Mouse (Mus musculus): Measurements from ENCODE around the gene Ezr. TPM values are rescaled to one million over a fixed set of nuclear protein-coding genes. Genes with fewer than 3 reads are reported as not detected.

The Ezr gene
- total RNA-seq, 2 experiments from 2014 or later: 9.4 to 64.2 TPM

GRCm38 (mm10) chr17:6772490-6772773 lies 10.2 kb downstream of the Ezr start:
- no peak for ATAC-seq (replicated peaks; ENCODE audit: low FRiP score, poor library complexity, severe bottlenecking)

GRCm38 (mm10) chr17:6771661-6772489 lies 10.7 kb downstream of the Ezr start:
- no peak for ATAC-seq (replicated peaks; ENCODE audit: low FRiP score, poor library complexity, severe bottlenecking)

GRCm38 (mm10) chr17:6769602-6770001 lies 13.0 kb downstream of the Ezr start:
- ATAC-seq (replicated peaks; ENCODE audit: low FRiP score, poor library complexity, severe bottlenecking): no peak

GRCm38 (mm10) chr17:6768301-6768788 lies 14.2 kb downstream of the Ezr start:
- no peak for ATAC-seq (replicated peaks; ENCODE audit: low FRiP score, poor library complexity, severe bottlenecking)

GRCm38 (mm10) chr17:6767771-6768170 lies 14.8 kb downstream of the Ezr start:
- ATAC-seq (replicated peaks; ENCODE audit: low FRiP score, poor library complexity, severe bottlenecking): no peak

GRCm38 (mm10) chr17:6766823-6767222 lies 15.8 kb downstream of the Ezr start:
- ATAC-seq (replicated peaks; ENCODE audit: low FRiP score, poor library complexity, severe bottlenecking): no peak

GRCm38 (mm10) chr17:6765886-6766285 lies 16.7 kb downstream of the Ezr start:
- ATAC-seq (replicated peaks; ENCODE audit: low FRiP score, poor library complexity, severe bottlenecking): no peak

GRCm38 (mm10) chr17:6764730-6765129 lies 17.9 kb downstream of the Ezr start:
- no peak for ATAC-seq (replicated peaks; ENCODE audit: low FRiP score, poor library complexity, severe bottlenecking)

GRCm38 (mm10) chr17:6764227-6764593 lies 18.4 kb downstream of the Ezr start:
- no peak for ATAC-seq (replicated peaks; ENCODE audit: low FRiP score, poor library complexity, severe bottlenecking)

- ATAC-seq (replicated peaks; ENCODE audit: low FRiP score, poor library complexity, severe bottlenecking): no peak
Observed at GRCm38 (mm10) chr17:6763513-6764226, 18.9 kb downstream of the Ezr start.

GRCm38 (mm10) chr17:6759717-6760292 lies 22.8 kb downstream of the Ezr start:
- ATAC-seq (replicated peaks; ENCODE audit: low FRiP score, poor library complexity, severe bottlenecking): no peak

- ATAC-seq (replicated peaks; ENCODE audit: low FRiP score, poor library complexity, severe bottlenecking): no peak
Observed at GRCm38 (mm10) chr17:6758845-6759244, 23.7 kb downstream of the Ezr start.

GRCm38 (mm10) chr17:6757902-6758301 lies 24.7 kb downstream of the Ezr start:
- ATAC-seq (replicated peaks; ENCODE audit: low FRiP score, poor library complexity, severe bottlenecking): no peak; the same call in 1 of the 2 replicates

- ATAC-seq (replicated peaks; ENCODE audit: low FRiP score, poor library complexity, severe bottlenecking): no peak
Observed at GRCm38 (mm10) chr17:6755873-6756272, 26.7 kb downstream of the Ezr start.

GRCm38 (mm10) chr17:6755176-6755575 lies 27.4 kb downstream of the Ezr start:
- ATAC-seq (replicated peaks; ENCODE audit: low FRiP score, poor library complexity, severe bottlenecking): no peak

- no peak for ATAC-seq (replicated peaks; ENCODE audit: low FRiP score, poor library complexity, severe bottlenecking)
Observed at GRCm38 (mm10) chr17:6752375-6752774, 30.2 kb downstream of the Ezr start.

- ATAC-seq (replicated peaks; ENCODE audit: low FRiP score, poor library complexity, severe bottlenecking): no peak
Observed at GRCm38 (mm10) chr17:6751221-6751859, 31.2 kb downstream of the Ezr start.

GRCm38 (mm10) chr17:6748779-6749464 lies 33.7 kb downstream of the Ezr start:
- ATAC-seq (replicated peaks; ENCODE audit: low FRiP score, poor library complexity, severe bottlenecking): no peak

GRCm38 (mm10) chr17:6747478-6747877 lies 35.1 kb downstream of the Ezr start:
- no peak for ATAC-seq (replicated peaks; ENCODE audit: low FRiP score, poor library complexity, severe bottlenecking)

Measured in erythroblast, adult 5-6 weeks (primary cell).